ENCODE assay signal across 11 mouse cellular contexts in the genomic region with DNA sequence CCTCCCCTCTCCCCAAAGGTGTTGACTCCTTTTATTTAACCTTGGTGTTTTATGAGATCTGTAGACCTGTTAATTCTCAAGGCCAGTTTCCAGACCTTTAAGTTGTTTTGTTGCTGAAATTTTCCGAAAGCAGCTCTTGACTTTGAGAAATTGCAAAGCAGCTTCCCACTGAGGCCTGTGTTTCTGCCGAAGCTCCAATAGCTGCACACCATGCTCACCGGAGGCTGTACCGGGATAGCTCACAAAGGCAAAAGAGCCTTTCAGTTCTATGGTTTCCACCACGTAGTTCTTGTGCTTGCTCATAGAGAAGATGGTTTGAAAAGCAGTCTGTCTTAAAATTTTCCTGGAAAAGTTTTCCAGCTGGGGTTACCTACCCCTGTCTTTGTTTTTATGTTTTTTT. TPM values are rescaled to one million over a fixed set of nuclear protein-coding genes. Genes with fewer than 3 reads are reported as not detected.
DNase-seq lines count a peak whose midpoint lies in the region; ATAC-seq and TF ChIP-seq lines count a peak whose summit lies in the region.
"Had no signal": no experiment of that assay in that cellular context is flagged by ENCODE, and none has a peak within 500 bp of the region (broad histone marks: within the 10 kb centered on the region; RNA-seq: fewer than 3 reads in every experiment).

No protein-coding gene starts in this region.

- H3K4me1 ChIP-seq in kidney, postnatal 0 days (replicated peaks; ENCODE audit: insufficient read depth, low read length) = peaks cover 10% of the 10 kb centered on the region
- H3K4me1 ChIP-seq in forebrain, embryonic 10.5 days = peaks cover 66% of the 10 kb centered on the region
- H3K4me1 ChIP-seq in limb, embryonic 10.5 days = peaks cover 57% of the 10 kb centered on the region
- peaks cover 18% of the 10 kb centered on the region for H3K4me1 ChIP-seq in stomach, embryonic 14.5 days (ENCODE audit: control insufficient read depth, insufficient read depth, low read length)

- H3K4me2 ChIP-seq in kidney, postnatal 0 days (ENCODE audit: low read length) = peak overlapping the region; percentile 90
- peak overlapping the region; percentile 75 for H3K4me2 ChIP-seq in stomach, embryonic 14.5 days (replicated peaks; ENCODE audit: low read depth, low read length)

- 37% methylated on average over 5 of the region's 5 CpGs for WGBS in kidney, postnatal 0 days
- 4% methylated on average over 5 of the region's 5 CpGs for WGBS in forebrain, embryonic 10.5 days
- 4% methylated on average over 5 of the region's 5 CpGs for WGBS in limb, embryonic 10.5 days
- WGBS in stomach, embryonic 14.5 days = 27% methylated on average over 5 of the region's 5 CpGs

- no peaks in the 10 kb centered on the region for H3K36me3 ChIP-seq in kidney, postnatal 0 days (ENCODE audit: insufficient read depth, low read length)
- H3K36me3 ChIP-seq in forebrain, embryonic 10.5 days (replicated peaks) = peaks cover 7% of the 10 kb centered on the region
- peaks cover 11% of the 10 kb centered on the region; the same call in 1 of the 2 replicates for H3K36me3 ChIP-seq in limb, embryonic 10.5 days
- H3K36me3 ChIP-seq in stomach, embryonic 14.5 days (ENCODE audit: control insufficient read depth, insufficient read depth, low read length) = no peaks in the 10 kb centered on the region

- DNase-seq in kidney, postnatal 0 days (ENCODE audit: low spot score) = peak; percentile 45
- no peak for DNase-seq in kidney, postnatal 4 days
- no peak for DNase-seq in forebrain, embryonic 10.5 days (ENCODE audit: extremely low spot score, low spot score)
- no peak for DNase-seq in limb, embryonic 10.5 days (ENCODE audit: low spot score)
- DNase-seq in right cerebral cortex, adult 2 months (ENCODE audit: low spot score in 2 of 2) = no peak
- DNase-seq in left cerebral cortex, adult 9 months (ENCODE audit: low spot score in 2 of 2) = no peak
- DNase-seq: adrenal gland, postnatal 10 days; kidney, postnatal 10 days; retina, postnatal 1 day had no signal

- TF ChIP-seq CTCF in kidney, postnatal 0 days (IDR thresholded peaks at IDR 0.05; ENCODE audit: low read depth) = no peak

- no peak for ATAC-seq in kidney, postnatal 0 days (replicated peaks; ENCODE audit: low FRiP score, low read depth)
- no peak for ATAC-seq in stomach, embryonic 14.5 days (ENCODE audit: insufficient number of reproducible peaks, insufficient read depth, low FRiP score, low read depth)
- ATAC-seq in frontal cortex, adult (ENCODE audit: low TSS enrichment) = no peak

- no peak overlapping the region for H3K9ac ChIP-seq in kidney, postnatal 0 days (ENCODE audit: low read depth, low read length)
- H3K9ac ChIP-seq in stomach, embryonic 14.5 days (replicated peaks; ENCODE audit: low read depth, low read length) = no peak overlapping the region; the same call in 1 of the 2 replicates

- no peaks in the 10 kb centered on the region for H3K9me3 ChIP-seq in kidney, postnatal 0 days (replicated peaks; ENCODE audit: low read length)
- no peaks in the 10 kb centered on the region for H3K9me3 ChIP-seq in forebrain, embryonic 10.5 days
- no peaks in the 10 kb centered on the region for H3K9me3 ChIP-seq in limb, embryonic 10.5 days (replicated peaks)
- no peaks in the 10 kb centered on the region for H3K9me3 ChIP-seq in stomach, embryonic 14.5 days (ENCODE audit: control insufficient read depth, low read depth, low read length)

- H3K27me3 ChIP-seq in kidney, postnatal 0 days (ENCODE audit: insufficient read depth, low read length) = no peaks in the 10 kb centered on the region
- no peaks in the 10 kb centered on the region for H3K27me3 ChIP-seq in forebrain, embryonic 10.5 days (ENCODE audit: poor library complexity, severe bottlenecking)
- H3K27me3 ChIP-seq in limb, embryonic 10.5 days (ENCODE audit: low read depth, poor library complexity, severe bottlenecking) = no peaks in the 10 kb centered on the region
- no peaks in the 10 kb centered on the region for H3K27me3 ChIP-seq in stomach, embryonic 14.5 days (ENCODE audit: control insufficient read depth, insufficient read depth, low read length)

- no peak overlapping the region for H3K27ac ChIP-seq in kidney, postnatal 0 days
- H3K27ac ChIP-seq in forebrain, embryonic 10.5 days = peak overlapping the region; percentile 98
- H3K27ac ChIP-seq in limb, embryonic 10.5 days = peak overlapping the region; percentile 99
- no peak overlapping the region for H3K27ac ChIP-seq in stomach, embryonic 14.5 days (ENCODE audit: low read length)

- no peak overlapping the region for H3K4me3 ChIP-seq in kidney, postnatal 0 days (replicated peaks; ENCODE audit: low read depth, low read length)
- peak overlapping the region; percentile 96 for H3K4me3 ChIP-seq in forebrain, embryonic 10.5 days
- peak overlapping the region; percentile 99 for H3K4me3 ChIP-seq in limb, embryonic 10.5 days
- H3K4me3 ChIP-seq in stomach, embryonic 14.5 days (ENCODE audit: low read depth, low read length) = peak overlapping the region; percentile 94

RNA-seq across cellular contexts. Expression of a gene that starts 3.2 kb away (rescaled TPM):
- 11.7 and 12.2 TPM in 2 replicates for polyA plus RNA-seq in kidney, postnatal 0 days (2015; fragmentation: Nextera tagmentation; extraction: Ambion mirVana)
- 25.5 and 26.8 TPM in 2 replicates for polyA plus RNA-seq in forebrain, embryonic 10.5 days (2016; fragmentation: Nextera tagmentation; extraction: Ambion mirVana)
- polyA plus RNA-seq in limb, embryonic 10.5 days (2016; fragmentation: Nextera tagmentation; extraction: Ambion mirVana) = 43.3 and 44.9 TPM in 2 replicates
- 17.9 and 19.5 TPM in 2 replicates for polyA plus RNA-seq in stomach, embryonic 14.5 days (2014; fragmentation: Nextera tagmentation; extraction: Ambion mirVana)

Comparison
In these comparisons a context has a peak if more than half of its experiments do, and no peak if none do; other contexts are left out.
1. H3K27ac ChIP-seq: peak in forebrain, embryonic 10.5 days (single experiment) and limb, embryonic 10.5 days (single experiment); none in kidney, postnatal 0 days (single experiment) and stomach, embryonic 14.5 days (single experiment).